Comparison of ENCODE assay signal across 8 mouse cellular contexts in the genomic region with DNA sequence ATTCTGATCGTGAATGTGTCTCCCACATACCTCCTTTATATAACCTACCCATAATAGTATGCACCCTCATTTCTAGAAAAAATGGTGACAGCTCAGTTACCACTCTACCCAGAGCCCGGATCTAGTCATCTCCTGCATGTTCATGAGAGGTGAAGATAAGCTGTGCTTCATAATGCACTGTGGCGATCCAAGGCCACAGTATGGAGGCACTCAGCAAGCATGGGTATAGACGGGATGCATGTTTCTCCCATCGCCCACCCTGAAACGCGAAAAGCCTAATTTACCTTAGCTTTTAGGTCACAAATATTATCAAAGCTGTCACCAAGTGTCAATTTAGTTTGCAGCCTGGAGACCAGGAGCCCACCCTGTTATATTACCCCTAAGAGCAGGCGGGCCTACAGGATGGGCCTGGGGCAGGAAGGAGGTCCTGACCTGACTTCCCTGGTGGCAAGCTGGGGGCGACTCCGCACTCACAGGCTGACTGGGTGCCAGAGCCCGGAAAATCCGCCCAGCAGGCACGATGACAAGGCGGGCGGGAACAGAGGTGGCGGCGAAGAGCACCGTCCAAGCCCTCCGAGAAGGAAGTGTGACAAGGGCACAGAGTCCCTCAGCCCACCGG. TPM values are rescaled to one million over a fixed set of nuclear protein-coding genes. Genes with fewer than 3 reads are reported as not detected.
DNase-seq lines count a peak whose midpoint lies in the region; ATAC-seq and TF ChIP-seq lines count a peak whose summit lies in the region.

No protein-coding gene starts in this region.

- TF ChIP-seq CTCF in E14TG2a.4 (conservative IDR thresholded peaks at IDR 0.05; ENCODE audit: low read length) = no peak
- no peak for TF ChIP-seq CTCF in small intestine, adult 2 months (IDR thresholded peaks at IDR 0.05; ENCODE audit: extremely low read depth, insufficient read length, insufficient replicate concordance, low read depth, low read length)

- no peaks in the 10 kb centered on the region for H3K36me3 ChIP-seq in heart, embryonic 14.5 days (ENCODE audit: control insufficient read depth, insufficient read depth, low read length)
- no peaks in the 10 kb centered on the region; the same call in 1 of the 2 replicates for H3K36me3 ChIP-seq in E14TG2a.4 (ENCODE audit: insufficient read depth, low read length)
- no peaks in the 10 kb centered on the region for H3K36me3 ChIP-seq in hindbrain, embryonic 14.5 days (replicated peaks; ENCODE audit: control insufficient read depth, insufficient read depth)
- no peaks in the 10 kb centered on the region for H3K36me3 ChIP-seq in liver, embryonic 15.5 days (replicated peaks)
- no peaks in the 10 kb centered on the region for H3K36me3 ChIP-seq in small intestine, adult 2 months (ENCODE audit: control insufficient read depth, insufficient read depth, low read length)

- no peak for TF ChIP-seq POLR2A in small intestine, adult 2 months (IDR thresholded peaks at IDR 0.05; ENCODE audit: low read depth, low read length)

- peak overlapping the region; percentile 94 for H3K9ac ChIP-seq in heart, embryonic 14.5 days (ENCODE audit: low read length)
- peak overlapping the region; percentile 86 for H3K9ac ChIP-seq in hindbrain, embryonic 14.5 days
- peak overlapping the region; percentile 94 for H3K9ac ChIP-seq in liver, embryonic 15.5 days

- ATAC-seq in heart, embryonic 14.5 days (ENCODE audit: insufficient number of reproducible peaks, insufficient read depth, low FRiP score, low read depth) = peak; percentile 65
- ATAC-seq in common myeloid progenitor, adult 5-6 weeks (replicated peaks; ENCODE audit: low read depth, poor library complexity, severe bottlenecking) = peak; percentile 73
- ATAC-seq in hindbrain, embryonic 14.5 days (ENCODE audit: low FRiP score) = peak; percentile 80
- ATAC-seq in liver, embryonic 15.5 days (ENCODE audit: insufficient read depth) = peak; percentile 79

- peak overlapping the region; percentile 74 to 97 for H3K4me3 ChIP-seq in heart, embryonic 14.5 days (ENCODE audit: control insufficient read depth in 1 of 2, insufficient read depth in 1 of 2, low read depth in 1 of 2, low read length in 2 of 2)
- peak overlapping the region; percentile 95 for H3K4me3 ChIP-seq in E14TG2a.4 (replicated peaks; ENCODE audit: low read length)
- H3K4me3 ChIP-seq in hindbrain, embryonic 14.5 days (replicated peaks; ENCODE audit: low read length) = peak overlapping the region; percentile 79
- peak overlapping the region; percentile 94 for H3K4me3 ChIP-seq in liver, embryonic 15.5 days (replicated peaks)
- peak overlapping the region; percentile 92 for H3K4me3 ChIP-seq in small intestine, adult 2 months (ENCODE audit: low read depth, low read length)

- under 1% methylated on average over 18 of the region's 20 CpGs for WGBS in heart, embryonic 14.5 days
- WGBS in hindbrain, embryonic 14.5 days = 3% methylated on average over 20 of the region's 20 CpGs
- WGBS in liver, embryonic 15.5 days (ENCODE audit: insufficient replicate concordance) = under 1% methylated on average over 20 of the region's 20 CpGs
- WGBS in small intestine, adult 2 months = 1% methylated on average over 20 of the region's 20 CpGs

- H3K4me1 ChIP-seq in heart, embryonic 14.5 days (ENCODE audit: control insufficient read depth in 2 of 2, insufficient read depth in 2 of 2, low read length in 2 of 2) = peaks cover 3 to 9% of the 10 kb centered on the region in 2 experiments; a peak in 3 of 4 replicates
- peaks cover 17% of the 10 kb centered on the region for H3K4me1 ChIP-seq in E14TG2a.4 (replicated peaks; ENCODE audit: low read depth, low read length)
- no peaks in the 10 kb centered on the region; the same call in 1 of the 2 replicates for H3K4me1 ChIP-seq in hindbrain, embryonic 14.5 days (replicated peaks; ENCODE audit: control insufficient read depth, insufficient read depth, low read length)
- peaks cover 23% of the 10 kb centered on the region for H3K4me1 ChIP-seq in liver, embryonic 15.5 days (replicated peaks)
- peaks cover 4% of the 10 kb centered on the region for H3K4me1 ChIP-seq in small intestine, adult 2 months (ENCODE audit: control insufficient read depth, insufficient read depth, insufficient read length, low read length)

- DNase-seq in heart, adult 18-20 months = no peak
- peak; percentile 55 for DNase-seq in hindbrain, embryonic 14.5 days (ENCODE audit: low spot score)
- DNase-seq in yolk sac, embryonic 10.5 days (ENCODE audit: low spot score) = no peak

- H3K27me3 ChIP-seq in heart, embryonic 14.5 days (ENCODE audit: control insufficient read depth, insufficient read depth, low read length) = no peaks in the 10 kb centered on the region
- no peaks in the 10 kb centered on the region for H3K27me3 ChIP-seq in E14TG2a.4 (ENCODE audit: insufficient read depth, low read length)
- H3K27me3 ChIP-seq in hindbrain, embryonic 14.5 days (ENCODE audit: control insufficient read depth, insufficient read depth, low read length) = no peaks in the 10 kb centered on the region
- no peaks in the 10 kb centered on the region for H3K27me3 ChIP-seq in liver, embryonic 15.5 days
- H3K27me3 ChIP-seq in small intestine, adult 2 months (ENCODE audit: control insufficient read depth, insufficient read depth, low read length) = no peaks in the 10 kb centered on the region

- peak overlapping the region; percentile 93 for H3K4me2 ChIP-seq in heart, embryonic 14.5 days (ENCODE audit: low read length)
- peak overlapping the region; percentile 90 for H3K4me2 ChIP-seq in hindbrain, embryonic 14.5 days (replicated peaks)
- peak overlapping the region; percentile 95 for H3K4me2 ChIP-seq in liver, embryonic 15.5 days

- peak overlapping the region; percentile 93 to 98 for H3K27ac ChIP-seq in heart, embryonic 14.5 days (replicated peaks in 1 of 2; ENCODE audit: control insufficient read depth in 1 of 2, insufficient read depth in 1 of 2, low read depth in 2 of 2, low read length in 2 of 2)
- H3K27ac ChIP-seq in hindbrain, embryonic 14.5 days = peak overlapping the region; percentile 87
- H3K27ac ChIP-seq in liver, embryonic 15.5 days (replicated peaks) = peak overlapping the region; percentile 95
- H3K27ac ChIP-seq in small intestine, adult 2 months (ENCODE audit: insufficient read depth, low read depth, low read length) = peak overlapping the region; percentile 81

- H3K9me3 ChIP-seq in heart, embryonic 14.5 days (ENCODE audit: control insufficient read depth, low read length) = no peaks in the 10 kb centered on the region
- peaks cover 35% of the 10 kb centered on the region for H3K9me3 ChIP-seq in E14TG2a.4 (ENCODE audit: low read length)
- no peaks in the 10 kb centered on the region for H3K9me3 ChIP-seq in hindbrain, embryonic 14.5 days (ENCODE audit: control insufficient read depth, low read length)
- H3K9me3 ChIP-seq in liver, embryonic 15.5 days (replicated peaks) = no peaks in the 10 kb centered on the region

RNA-seq across cellular contexts. Expression of a gene that starts 0.5 kb away (rescaled TPM):
- polyA plus RNA-seq in heart, embryonic 14.5 days (2014; fragmentation: Nextera tagmentation; extraction: Ambion mirVana) = 17.1 and 21.5 TPM in 2 replicates
- total RNA-seq in heart, adult 18-20 months (2021) = 10 to 100 TPM; 20.4 to 20.9 TPM
- total RNA-seq in common myeloid progenitor, adult 5-6 weeks (2017) = 106 and 124 TPM in 2 replicates
- polyA plus RNA-seq in hindbrain, embryonic 14.5 days (2014; fragmentation: Nextera tagmentation; extraction: Ambion mirVana) = 20.4 and 20.6 TPM in 2 replicates
- 7.3 and 8.5 TPM in 2 replicates for polyA plus RNA-seq in liver, embryonic 15.5 days (2015; fragmentation: Nextera tagmentation; extraction: Ambion mirVana)
- polyA plus RNA-seq in small intestine, adult 2 months (2012; rRNA removed) = 1.7 and 3.2 TPM in 2 replicates
